Mouse (Mus musculus) forebrain, embryonic 16.5 days (tissue): ENCODE measurements at regions not wholly inside any gene's neighbourhood (a gene's known extent, or its start where the extent isn't known, plus 50 kb on each side); places are given as distances from the start of the nearest gene placed in this dataset.

Source experiments
- ATAC-seq: fragments of 200-750 bp; cut with Nextera tagmentation; 2 replicates; pipeline ENCODE4 v1.8.0; 2017; ENCODE audit warnings: mild to moderate bottlenecking, moderate library complexity
- H3K27ac ChIP-seq: fragments of 300-500 bp; sonication (generic); 2 replicates; pipeline ENCODE4 v1.5.1; 2014; ENCODE audit warnings: low read length, control low read depth
- H3K27me3 ChIP-seq: fragments of 300-500 bp; sonication (generic); replicated peaks from 2 replicates; pipeline ENCODE4 v1.6.1; 2014; ENCODE audit warnings: low read length; ENCODE audit not compliant: control insufficient read depth, insufficient read depth
- H3K36me3 ChIP-seq: fragments of 300-500 bp; sonication (generic); 2 replicates; pipeline ENCODE4 v1.6.1; 2014; ENCODE audit not compliant: control insufficient read depth, insufficient read depth
- H3K4me1 ChIP-seq: fragments of 300-500 bp; sonication (generic); replicated peaks from 2 replicates; pipeline ENCODE4 v1.6.1; 2014; ENCODE audit warnings: low read length; ENCODE audit not compliant: control insufficient read depth, insufficient read depth
- H3K4me2 ChIP-seq: fragments of 300-500 bp; sonication (generic); 2 replicates; pipeline ENCODE4 v1.6.1; 2014; ENCODE audit warnings: mild to moderate bottlenecking, low read length, control low read depth
- H3K4me3 ChIP-seq: fragments of 300-500 bp; sonication (generic); replicated peaks from 2 replicates; pipeline ENCODE4 v1.5.1; 2014; ENCODE audit warnings: mild to moderate bottlenecking, low read length, control low read depth
- H3K9ac ChIP-seq: fragments of 300-500 bp; sonication (generic); replicated peaks from 2 replicates; pipeline ENCODE4 v1.6.1; 2014; ENCODE audit warnings: low read depth, low read length, control low read depth
- H3K9me3 ChIP-seq: fragments of 300-500 bp; sonication (generic); 2 replicates; pipeline ENCODE4 v1.6.1; 2016; ENCODE audit warnings: low read length; ENCODE audit not compliant: control insufficient read depth
- WGBS: fragments of 180-500 bp; shearing (Covaris S2); extraction: QIAGEN DNeasy Blood & Tissue Kit; methylation state at CpG from one replicate; pipeline ENCODE4 v1.1.7; 2014; 5-methylcytosine and 5-hydroxymethylcytosine counted together

DNA sequence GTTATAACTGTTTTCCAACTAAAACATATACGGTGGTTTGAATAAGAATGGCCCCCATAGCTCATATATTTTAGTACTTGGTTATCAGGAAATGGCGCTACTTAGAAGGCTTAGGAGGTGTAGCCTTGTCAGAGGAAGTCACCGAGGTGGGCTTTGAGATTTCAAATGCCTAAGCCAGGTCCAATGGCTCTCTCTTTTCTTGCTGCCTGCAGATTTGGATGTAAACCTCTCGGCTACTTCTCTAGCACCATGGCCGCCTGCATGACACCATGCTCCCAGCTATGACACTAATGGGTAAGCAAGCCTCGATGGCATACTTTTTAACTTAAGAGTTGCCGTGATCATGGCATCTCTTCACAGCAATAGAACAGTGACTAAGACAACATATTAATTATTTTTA, 169.5 kb upstream of the Ppp2r3a start:
- ATAC-seq = no peak

GRCm38 (mm10) chr9:101420181-101420580, 168.6 kb upstream of the Ppp2r3a start:
- H3K9ac ChIP-seq = no peak overlapping the region
- no peaks in the 10 kb centered on the region for H3K36me3 ChIP-seq
- H3K4me1 ChIP-seq = no peaks in the 10 kb centered on the region
- ATAC-seq = no peak
- no peaks in the 10 kb centered on the region for H3K27me3 ChIP-seq
- no peaks in the 10 kb centered on the region for H3K9me3 ChIP-seq
- H3K4me3 ChIP-seq = no peak overlapping the region
- H3K4me2 ChIP-seq = no peak overlapping the region
- H3K27ac ChIP-seq = no peak overlapping the region
- 89% methylated on average over 4 of the region's 4 CpGs for WGBS

More for the DNA sequence above, 169.5 kb upstream of the Ppp2r3a start:
- WGBS = 96% methylated on average over 7 of the region's 7 CpGs
- Histone ChIP-seq H3K9ac (no peak overlapping the region), H3K27ac (no peak overlapping the region), H3K4me1 (no peaks in the 10 kb centered on the region), H3K36me3 (no peaks in the 10 kb centered on the region), H3K4me3 (no peak overlapping the region), H3K9me3 (no peaks in the 10 kb centered on the region), H3K4me2 (no peak overlapping the region), H3K27me3 (no peaks in the 10 kb centered on the region)

DNA sequence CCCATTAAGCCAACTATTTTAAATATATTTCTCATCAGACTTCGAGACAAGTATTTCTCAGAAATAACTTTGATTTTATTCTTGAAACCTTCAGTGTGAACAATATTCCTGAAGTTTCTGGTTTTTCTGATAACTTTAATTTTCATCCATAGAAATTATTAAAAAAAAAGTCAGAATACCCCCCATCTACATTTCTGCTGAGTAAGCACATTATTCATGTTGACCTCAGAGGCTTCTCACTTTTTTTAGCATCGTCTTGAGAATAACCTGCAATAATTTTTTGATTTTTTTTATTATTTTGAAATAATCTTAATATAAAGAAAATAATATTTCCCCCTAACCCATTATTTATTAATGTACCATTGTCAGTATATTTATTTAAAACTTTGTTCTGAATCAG, 166.1 kb upstream of the Ppp2r3a start:
- Histone ChIP-seq H3K27ac (no peak overlapping the region), H3K4me1 (no peaks in the 10 kb centered on the region), H3K4me2 (no peak overlapping the region), H3K9ac (no peak overlapping the region), H3K9me3 (no peaks in the 10 kb centered on the region), H3K4me3 (no peak overlapping the region), H3K27me3 (no peaks in the 10 kb centered on the region), H3K36me3 (no peaks in the 10 kb centered on the region)
- ATAC-seq = no peak
- WGBS = 93% methylated on average over 2 of the region's 2 CpGs

GRCm38 (mm10) chr9:101416321-101416720, 164.7 kb upstream of the Ppp2r3a start:
- H3K27me3 ChIP-seq = no peaks in the 10 kb centered on the region
- 97% methylated on average over 6 of the region's 6 CpGs for WGBS
- H3K27ac ChIP-seq = no peak overlapping the region

DNA sequence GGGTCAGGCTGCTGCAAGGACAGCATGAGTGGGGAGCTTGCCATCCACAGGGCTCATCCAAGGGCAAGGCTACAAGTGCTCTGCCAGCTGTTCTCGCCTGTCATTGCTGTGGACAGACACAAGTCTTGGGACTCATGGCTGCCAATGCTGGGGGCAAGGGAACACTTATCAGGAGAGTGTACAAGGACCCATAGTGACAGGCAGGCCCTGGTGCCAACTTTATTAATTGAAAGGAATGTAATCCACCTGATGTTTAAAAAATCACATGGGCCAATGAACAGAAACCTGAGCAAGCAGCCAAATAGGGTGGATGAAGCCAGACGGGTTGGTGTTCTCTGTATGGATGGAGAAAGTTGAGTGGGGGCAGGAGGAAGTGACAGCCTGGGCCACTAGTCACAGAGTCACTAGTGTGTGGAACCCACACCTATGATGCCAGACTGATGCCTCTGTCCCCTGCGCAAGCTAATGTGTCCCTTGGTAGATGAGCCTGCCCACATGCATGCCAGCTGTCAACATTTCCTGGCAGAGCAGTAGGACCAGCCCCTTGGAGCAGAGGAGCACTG, 161.6 kb upstream of the Ppp2r3a start:
- Histone ChIP-seq H3K9ac (no peak overlapping the region), H3K4me3 (no peak overlapping the region), H3K36me3 (no peaks in the 10 kb centered on the region), H3K27ac (no peak overlapping the region), H3K4me2 (no peak overlapping the region), H3K4me1 (no peaks in the 10 kb centered on the region; the same call in none of the 2 replicates), H3K9me3 (no peaks in the 10 kb centered on the region), H3K27me3 (no peaks in the 10 kb centered on the region)
- WGBS = 81% methylated on average over 3 of the region's 3 CpGs
- ATAC-seq = no peak

More at GRCm38 (mm10) chr9:101416321-101416720, 164.7 kb upstream of the Ppp2r3a start:
- no peak overlapping the region for H3K9ac ChIP-seq
- no peaks in the 10 kb centered on the region for H3K36me3 ChIP-seq
- H3K4me1 ChIP-seq = no peaks in the 10 kb centered on the region
- no peak for ATAC-seq
- H3K4me3 ChIP-seq = no peak overlapping the region
- H3K4me2 ChIP-seq = no peak overlapping the region
- H3K9me3 ChIP-seq = no peaks in the 10 kb centered on the region

GRCm38 (mm10) chr9:101411951-101412350, 160.4 kb upstream of the Ppp2r3a start:
- no peak for ATAC-seq
- Histone ChIP-seq H3K4me1 (peaks cover 12% of the 10 kb centered on the region), H3K36me3 (no peaks in the 10 kb centered on the region), H3K9me3 (no peaks in the 10 kb centered on the region), H3K4me2 (no peak overlapping the region), H3K4me3 (no peak overlapping the region), H3K27ac (0 out of 2 replicates have a peak overlapping the region, but pooled peaks have one; percentile 29), H3K9ac (no peak overlapping the region), H3K27me3 (no peaks in the 10 kb centered on the region)
- WGBS = 94% methylated on average over 3 of the region's 3 CpGs

- Histone ChIP-seq H3K4me1 (peaks cover 16% of the 10 kb centered on the region), H3K36me3 (no peaks in the 10 kb centered on the region), H3K9me3 (no peaks in the 10 kb centered on the region), H3K4me2 (no peak overlapping the region), H3K27ac (0 out of 2 replicates have a peak overlapping the region, but pooled peaks have one; percentile 29), H3K27me3 (no peaks in the 10 kb centered on the region), H3K9ac (no peak overlapping the region), H3K4me3 (no peak overlapping the region)
- 55% methylated on average over 5 of the region's 5 CpGs for WGBS
- ATAC-seq = no peak
These were observed 159.9 kb upstream of the Ppp2r3a start for GRCm38 (mm10) chr9:101411532-101411880.

GRCm38 (mm10) chr9:101410783-101411531, 159.4 kb upstream of the Ppp2r3a start:
- Histone ChIP-seq H3K9ac (no peak overlapping the region), H3K9me3 (no peaks in the 10 kb centered on the region), H3K4me3 (no peak overlapping the region), H3K4me1 (peaks cover 16% of the 10 kb centered on the region), H3K4me2 (no peak overlapping the region), H3K27me3 (no peaks in the 10 kb centered on the region), H3K27ac (peak overlapping the region; percentile 25; the same call in 1 of the 2 replicates), H3K36me3 (no peaks in the 10 kb centered on the region)
- 70% methylated on average over 21 of the region's 21 CpGs for WGBS
- ATAC-seq = peak; percentile 27; the same call in 1 of the 2 replicates

- Histone ChIP-seq H3K27me3 (no peaks in the 10 kb centered on the region), H3K9me3 (no peaks in the 10 kb centered on the region), H3K4me1 (peaks cover 16% of the 10 kb centered on the region), H3K27ac (no peak overlapping the region), H3K36me3 (no peaks in the 10 kb centered on the region), H3K9ac (no peak overlapping the region), H3K4me3 (no peak overlapping the region), H3K4me2 (no peak overlapping the region)
- no peak for ATAC-seq
- whole genome bisulfite sequencing = 53% methylated on average over 3 of the region's 3 CpGs
These were observed 158.8 kb upstream of the Ppp2r3a start for GRCm38 (mm10) chr9:101410348-101410747.
